Mouse (Mus musculus) limb, embryonic 15.5 days (tissue): ENCODE measurements around the gene Il18bp. TPM values are rescaled to one million over a fixed set of nuclear protein-coding genes. Genes with fewer than 3 reads are reported as not detected.
"Not testable (repeated sequence)": the region's sequence is repeated elsewhere in the genome, so short reads cannot be mapped to it uniquely, and the experiment has no call there.

Experiments used
- ATAC-seq: fragments of 200-750 bp; cut with Nextera tagmentation; 2 replicates; pipeline ENCODE4 v1.8.0; 2017; ENCODE audit warnings: low read depth, moderate TSS enrichment; ENCODE audit not compliant: insufficient number of reproducible peaks, low FRiP score, low TSS enrichment
- H3K27ac ChIP-seq: fragments of 300-500 bp; sonication (generic); 2 replicates; pipeline ENCODE4 v1.5.1; 2015; ENCODE audit warnings: moderate library complexity, mild to moderate bottlenecking, inconsistent platforms
- H3K27me3 ChIP-seq: fragments of 300-500 bp; sonication (generic); 2 replicates; pipeline ENCODE4 v1.6.1; 2015; ENCODE audit warnings: inconsistent platforms
- H3K36me3 ChIP-seq: fragments of 300-500 bp; sonication (generic); 2 replicates; pipeline ENCODE4 v1.6.1; 2015; ENCODE audit warnings: inconsistent platforms
- H3K4me1 ChIP-seq: fragments of 300-500 bp; sonication (generic); 2 replicates; pipeline ENCODE4 v1.6.1; 2015; ENCODE audit warnings: inconsistent platforms
- H3K4me2 ChIP-seq: fragments of 300-500 bp; sonication (generic); 2 replicates; pipeline ENCODE4 v1.6.1; 2015; ENCODE audit warnings: mild to moderate bottlenecking, inconsistent platforms
- H3K4me3 ChIP-seq: fragments of 300-500 bp; sonication (generic); 2 replicates; pipeline ENCODE4 v1.5.1; 2015; ENCODE audit warnings: mild to moderate bottlenecking, inconsistent platforms
- H3K9ac ChIP-seq: fragments of 300-500 bp; sonication (generic); 2 replicates; pipeline ENCODE4 v1.6.1; 2015; ENCODE audit warnings: inconsistent platforms
- H3K9me3 ChIP-seq: fragments of 300-500 bp; sonication (generic); 2 replicates; pipeline ENCODE4 v1.6.1; 2016; ENCODE audit warnings: inconsistent platforms
- WGBS: fragments of 180-500 bp; shearing (Covaris S2); methylation state at CpG from one replicate; pipeline ENCODE4 v1.1.7; 2015; 5-methylcytosine and 5-hydroxymethylcytosine counted together
- polyA plus RNA-seq: library from polyadenylated mRNA; unstranded; fragments of >200 nt; fragmentation: Nextera tagmentation; extraction: Ambion mirVana; gene quantifications from 2 replicates; pipeline ENCODE4 v1.2.1, GENCODE M21; 2015

The Il18bp gene
- polyA plus RNA-seq, 1 experiment from 2014 or later = 2.4 TPM

GRCm38 (mm10) chr7:102025187-102026119, 7.0 kb upstream of the Il18bp start:
- WGBS = 63% methylated on average over 2 of the region's 2 CpGs
- Histone ChIP-seq H3K36me3 (peaks cover 68% of the 10 kb centered on the region), H3K9me3 (no peaks in the 10 kb centered on the region), H3K9ac (no peak overlapping the region), H3K4me2 (no peak overlapping the region), H3K27ac (no peak overlapping the region), H3K27me3 (no peaks in the 10 kb centered on the region), H3K4me1 (no peaks in the 10 kb centered on the region), H3K4me3 (no peak overlapping the region)
- no peak for ATAC-seq

DNA sequence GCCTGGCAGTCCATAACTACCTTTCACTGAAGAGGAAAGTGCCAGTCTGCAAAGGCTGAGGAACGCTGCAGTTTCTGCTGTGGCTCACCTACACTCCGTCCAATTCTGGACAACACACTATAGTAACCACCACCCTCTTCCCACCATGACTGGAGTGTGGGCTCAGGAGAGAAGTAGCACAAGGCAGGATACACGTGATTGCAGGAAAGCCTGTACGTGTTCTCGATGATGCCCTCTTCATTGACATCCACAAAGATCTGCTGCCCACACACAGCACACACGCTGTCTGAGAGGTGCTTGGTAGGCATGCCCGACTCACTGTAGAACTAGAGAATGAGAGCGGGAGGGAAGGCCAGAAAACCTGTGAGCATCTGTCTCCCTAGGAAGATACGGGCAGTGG, 5.3 kb upstream of the Il18bp start:
- 94% methylated on average over 9 of the region's 9 CpGs for WGBS
- H3K9me3 ChIP-seq = no peaks in the 10 kb centered on the region
- H3K4me1 ChIP-seq = no peaks in the 10 kb centered on the region
- H3K27me3 ChIP-seq = no peaks in the 10 kb centered on the region
- no peak overlapping the region for H3K27ac ChIP-seq
- no peak overlapping the region for H3K4me3 ChIP-seq
- no peak overlapping the region for H3K4me2 ChIP-seq
- ATAC-seq = no peak
- H3K36me3 ChIP-seq = peaks cover 72% of the 10 kb centered on the region
- H3K9ac ChIP-seq = no peak overlapping the region

DNA sequence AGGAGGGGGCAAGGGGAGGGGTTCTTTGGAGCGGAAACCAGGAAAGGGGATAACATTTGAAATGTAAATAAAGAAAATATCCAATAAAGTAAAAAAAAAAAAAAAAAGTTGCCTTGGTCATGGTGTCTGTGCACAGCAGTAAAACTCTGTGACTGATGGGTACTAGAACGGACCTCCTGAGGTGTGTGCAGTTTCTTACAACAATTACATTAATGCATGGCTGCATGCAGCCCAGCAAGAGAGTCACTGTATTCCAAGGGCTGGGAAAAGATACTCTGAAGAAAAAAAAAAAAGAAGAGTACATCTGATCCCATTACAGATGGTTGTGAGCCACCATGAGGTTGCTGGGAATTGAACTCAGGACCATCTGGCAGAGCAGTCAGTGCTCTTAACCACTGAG, 2.4 kb upstream of the Il18bp start:
- peaks cover 83% of the 10 kb centered on the region for H3K36me3 ChIP-seq
- WGBS = 87% methylated on average over 2 of the region's 2 CpGs
- H3K9me3 ChIP-seq, H3K4me2 ChIP-seq, H3K9ac ChIP-seq, H3K4me1 ChIP-seq, H3K4me3 ChIP-seq, ATAC-seq, H3K27me3 ChIP-seq, H3K27ac ChIP-seq: not testable (repeated sequence)

GRCm38 (mm10) chr7:102019362-102019761, 872 bp upstream of the Il18bp start:
- 73% methylated on average over 3 of the region's 3 CpGs for WGBS

DNA sequence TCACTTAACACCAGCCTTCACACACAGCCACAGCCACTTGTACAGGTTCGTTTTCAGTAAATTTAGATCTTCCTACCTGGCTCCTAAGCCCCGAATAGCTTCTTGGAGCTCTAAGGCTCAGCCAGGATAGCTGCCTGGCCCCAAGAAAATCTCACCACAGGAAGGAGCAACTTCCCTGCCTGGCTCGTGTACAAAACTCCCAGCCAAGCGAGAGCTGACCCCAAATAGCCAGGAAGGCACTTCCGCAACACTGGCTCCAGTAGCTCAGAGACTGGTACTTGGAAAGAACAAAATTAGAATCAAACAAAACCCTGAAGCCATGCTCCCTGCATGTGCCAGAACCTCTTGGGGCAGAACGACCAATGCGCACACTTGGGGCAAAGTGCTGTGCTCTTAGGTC, 456 bp downstream of the Il18bp start:
- no peak overlapping the region for H3K4me2 ChIP-seq
- H3K4me3 ChIP-seq = no peak overlapping the region
- 0 out of 2 replicates have a peak overlapping the region, but pooled peaks have one; percentile 6 for H3K27ac ChIP-seq
- no peaks in the 10 kb centered on the region for H3K4me1 ChIP-seq
- no peaks in the 10 kb centered on the region for H3K9me3 ChIP-seq
- 82% methylated on average over 7 of the region's 7 CpGs for WGBS
- no peaks in the 10 kb centered on the region for H3K27me3 ChIP-seq
- no peak for ATAC-seq
- peaks cover 94% of the 10 kb centered on the region for H3K36me3 ChIP-seq
- H3K9ac ChIP-seq = no peak overlapping the region

More at GRCm38 (mm10) chr7:102019362-102019761, 872 bp upstream of the Il18bp start:
- Histone ChIP-seq H3K4me3 (no peak overlapping the region), H3K27ac (no peak overlapping the region), H3K9ac (no peak overlapping the region), H3K4me1 (no peaks in the 10 kb centered on the region), H3K4me2 (no peak overlapping the region), H3K36me3 (peaks cover 91% of the 10 kb centered on the region), H3K27me3 (no peaks in the 10 kb centered on the region), H3K9me3 (no peaks in the 10 kb centered on the region)
- ATAC-seq = no peak

- WGBS = 76% methylated on average over 5 of the region's 5 CpGs
- H3K9me3 ChIP-seq = no peaks in the 10 kb centered on the region
- ATAC-seq = no peak
Measured at GRCm38 (mm10) chr7:102017452-102017851, 1.0 kb downstream of the Il18bp start.

DNA sequence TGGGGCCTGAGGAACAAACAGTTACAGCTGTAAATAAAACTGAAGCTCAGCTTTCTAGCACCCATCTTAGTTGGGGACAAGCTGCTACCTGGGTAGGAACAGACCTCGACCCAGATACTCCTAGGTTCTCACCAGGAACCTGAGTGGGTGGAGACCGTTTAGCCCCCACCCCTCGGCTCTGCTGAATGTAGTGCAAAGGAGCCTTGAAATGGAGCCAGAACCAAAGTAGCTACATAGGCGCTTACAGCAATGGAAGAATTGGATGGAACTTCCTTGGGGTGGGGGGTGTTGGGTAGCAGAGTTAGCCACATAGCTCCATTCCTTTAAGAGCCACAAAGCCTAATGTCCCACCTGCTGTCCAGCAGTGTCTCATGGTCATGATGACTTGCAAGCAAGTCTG, 1.6 kb downstream of the Il18bp start:
- Histone ChIP-seq H3K9me3 (no peaks in the 10 kb centered on the region), H3K4me3 (no peak overlapping the region), H3K36me3 (peaks cover 94% of the 10 kb centered on the region), H3K9ac (no peak overlapping the region), H3K4me2 (no peak overlapping the region), H3K4me1 (no peaks in the 10 kb centered on the region), H3K27ac (0 out of 2 replicates have a peak overlapping the region, but pooled peaks have one; percentile 11), H3K27me3 (no peaks in the 10 kb centered on the region)
- WGBS = 80% methylated on average over 4 of the region's 4 CpGs
- ATAC-seq = no peak

More at GRCm38 (mm10) chr7:102017452-102017851, 1.0 kb downstream of the Il18bp start:
- no peak overlapping the region for H3K4me2 ChIP-seq
- H3K36me3 ChIP-seq = peaks cover 94% of the 10 kb centered on the region
- H3K4me1 ChIP-seq = no peaks in the 10 kb centered on the region
- no peak overlapping the region for H3K4me3 ChIP-seq
- H3K27ac ChIP-seq = 0 out of 2 replicates have a peak overlapping the region, but pooled peaks have one; percentile 11
- H3K27me3 ChIP-seq = no peaks in the 10 kb centered on the region
- H3K9ac ChIP-seq = no peak overlapping the region

- H3K27ac ChIP-seq = no peak overlapping the region
- H3K4me3 ChIP-seq = no peak overlapping the region
- no peak for ATAC-seq
- WGBS = 83% methylated on average over 2 of the region's 2 CpGs
- no peak overlapping the region for H3K9ac ChIP-seq
- no peaks in the 10 kb centered on the region for H3K9me3 ChIP-seq
- H3K4me2 ChIP-seq = no peak overlapping the region
- H3K27me3 ChIP-seq = no peaks in the 10 kb centered on the region
- H3K4me1 ChIP-seq = no peaks in the 10 kb centered on the region
- H3K36me3 ChIP-seq = peaks cover 100% of the 10 kb centered on the region
Measured at GRCm38 (mm10) chr7:102014995-102015394, 3.5 kb downstream of the Il18bp start.

GRCm38 (mm10) chr7:102013416-102013815, 5.1 kb downstream of the Il18bp start:
- Histone ChIP-seq H3K9me3 (no peaks in the 10 kb centered on the region), H3K27me3 (no peaks in the 10 kb centered on the region), H3K9ac (no peak overlapping the region), H3K4me1 (no peaks in the 10 kb centered on the region), H3K27ac (no peak overlapping the region), H3K4me2 (no peak overlapping the region), H3K4me3 (no peak overlapping the region), H3K36me3 (peaks cover 100% of the 10 kb centered on the region)
- WGBS = 89% methylated on average over 8 of the region's 8 CpGs
- ATAC-seq = no peak

GRCm38 (mm10) chr7:102011855-102012254, 6.6 kb downstream of the Il18bp start:
- H3K27me3 ChIP-seq = no peaks in the 10 kb centered on the region
- no peak for ATAC-seq
- H3K27ac ChIP-seq = no peak overlapping the region
- no peaks in the 10 kb centered on the region for H3K4me1 ChIP-seq
- H3K4me2 ChIP-seq = no peak overlapping the region
- H3K9ac ChIP-seq = no peak overlapping the region
- 88% methylated on average over 9 of the region's 9 CpGs for WGBS
- peaks cover 98% of the 10 kb centered on the region for H3K36me3 ChIP-seq
- no peak overlapping the region for H3K4me3 ChIP-seq
- no peaks in the 10 kb centered on the region for H3K9me3 ChIP-seq

DNA sequence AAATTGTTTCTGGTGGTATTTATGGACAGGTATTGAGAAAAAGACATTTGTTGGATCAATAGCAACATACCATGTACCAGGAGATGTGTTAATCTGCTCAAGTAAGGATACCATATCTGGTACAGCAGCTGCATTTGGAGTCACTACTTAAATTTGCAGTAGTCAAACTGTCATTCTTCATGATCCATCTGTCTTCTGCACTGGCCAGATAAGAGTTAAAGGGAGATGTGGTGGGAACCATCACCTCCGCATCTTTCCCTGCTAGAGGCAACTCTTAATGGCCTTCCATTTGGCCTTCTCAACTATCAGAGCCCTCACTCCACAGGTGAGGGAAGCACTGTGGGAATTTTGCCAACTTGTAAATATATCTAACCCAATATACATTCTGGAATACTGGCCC, 12.0 kb downstream of the Il18bp start:
- H3K36me3 ChIP-seq = peaks cover 96% of the 10 kb centered on the region
- no peak overlapping the region for H3K4me2 ChIP-seq
- H3K4me3 ChIP-seq = no peak overlapping the region
- H3K27ac ChIP-seq = no peak overlapping the region
- H3K27me3 ChIP-seq = no peaks in the 10 kb centered on the region
- 64% methylated on average over 1 of the region's 1 CpGs for WGBS
- no peaks in the 10 kb centered on the region; the same call in 1 of the 2 replicates for H3K4me1 ChIP-seq
- ATAC-seq = no peak
- no peak overlapping the region for H3K9ac ChIP-seq
- no peaks in the 10 kb centered on the region for H3K9me3 ChIP-seq

- peaks cover 96% of the 10 kb centered on the region for H3K36me3 ChIP-seq
- no peak overlapping the region for H3K4me2 ChIP-seq
- H3K9ac ChIP-seq = no peak overlapping the region; the same call in 1 of the 2 replicates
- ATAC-seq = peak; percentile 60
- WGBS = 82% methylated on average over 26 of the region's 26 CpGs
- H3K4me1 ChIP-seq = peaks cover 10% of the 10 kb centered on the region
- no peak overlapping the region for H3K4me3 ChIP-seq
- H3K27ac ChIP-seq = peak overlapping the region; percentile 79
- H3K27me3 ChIP-seq = no peaks in the 10 kb centered on the region
- no peaks in the 10 kb centered on the region for H3K9me3 ChIP-seq
Measured at GRCm38 (mm10) chr7:102000921-102001630, 17.4 kb downstream of the Il18bp start.
